In the genomic region with DNA sequence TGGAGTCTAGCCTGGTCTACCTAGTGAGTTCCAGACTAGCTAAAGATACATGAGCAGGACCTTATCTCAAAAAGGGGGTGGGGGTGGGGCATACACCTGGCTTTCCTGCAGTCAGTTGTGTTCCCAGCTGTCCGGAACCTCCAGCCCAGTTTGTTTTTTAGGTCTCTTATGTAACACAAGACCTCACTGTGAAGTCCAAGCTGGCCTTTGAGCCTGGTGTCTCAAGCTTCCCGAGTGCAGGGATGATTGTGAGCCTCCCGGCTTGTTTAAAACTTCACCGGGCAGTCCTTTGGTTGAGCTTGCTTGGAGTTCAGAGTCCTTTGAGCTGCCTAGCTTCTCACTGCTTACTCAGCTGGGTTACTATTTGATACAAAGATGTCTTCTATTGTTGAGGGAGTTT, we compare ENCODE assay signal across 8 mouse cellular contexts. TPM values are rescaled to one million over a fixed set of nuclear protein-coding genes. Genes with fewer than 3 reads are reported as not detected.
DNase-seq lines count a peak whose midpoint lies in the region; ATAC-seq and TF ChIP-seq lines count a peak whose summit lies in the region.

No protein-coding gene starts in this region.

- H3K4me1 ChIP-seq in lung, postnatal 0 days (ENCODE audit: insufficient read depth, low read depth, low read length), result peaks cover 9% of the 10 kb centered on the region; the same call in 1 of the 2 replicates
- peaks cover 40% of the 10 kb centered on the region for H3K4me1 ChIP-seq in forebrain, embryonic 14.5 days (ENCODE audit: control insufficient read depth, insufficient read depth, low read length)
- H3K4me1 ChIP-seq in kidney, embryonic 16.5 days (ENCODE audit: insufficient read depth, low read length), result peaks cover 33% of the 10 kb centered on the region

- peaks cover 17% of the 10 kb centered on the region; the same call in 1 of the 2 replicates for H3K36me3 ChIP-seq in lung, postnatal 0 days (ENCODE audit: insufficient read depth, low read length)
- peaks cover 46% of the 10 kb centered on the region for H3K36me3 ChIP-seq in forebrain, embryonic 14.5 days (ENCODE audit: control insufficient read depth, insufficient read depth, low read length)
- H3K36me3 ChIP-seq in kidney, embryonic 16.5 days (ENCODE audit: insufficient read depth, low read length), result peaks cover 27% of the 10 kb centered on the region

- DNase-seq in lung, postnatal 0 days (ENCODE audit: low spot score), result peak; percentile 24
- DNase-seq in lung, postnatal 4 days, result no peak
- no peak for DNase-seq in forebrain, embryonic 14.5 days (ENCODE audit: low spot score)
- peak; percentile 32 for DNase-seq in naive thymus-derived CD4-positive, alpha-beta T cell, adult 2 months (ENCODE audit: low read depth)
- no peak for DNase-seq in left cerebral cortex, adult 18-20 months (ENCODE audit: low spot score in 2 of 2)
- DNase-seq in thymus, postnatal 10 days (ENCODE audit: low spot score in 2 of 2), result no peak
- no peak for DNase-seq in right cerebral cortex, postnatal 10 days (ENCODE audit: low spot score in 2 of 2)

- no peak for TF ChIP-seq EP300 in lung, postnatal 0 days (IDR thresholded peaks at IDR 0.05)

- WGBS in lung, postnatal 0 days, result 1% methylated on average over 4 of the region's 4 CpGs
- 28% methylated on average over 4 of the region's 4 CpGs for WGBS in forebrain, embryonic 14.5 days
- WGBS in kidney, embryonic 16.5 days, result 5% methylated on average over 4 of the region's 4 CpGs

- H3K27me3 ChIP-seq in lung, postnatal 0 days (replicated peaks; ENCODE audit: insufficient read depth, low read length), result no peaks in the 10 kb centered on the region
- no peaks in the 10 kb centered on the region for H3K27me3 ChIP-seq in forebrain, embryonic 14.5 days (replicated peaks; ENCODE audit: control insufficient read depth, insufficient read depth, low read length)
- H3K27me3 ChIP-seq in kidney, embryonic 16.5 days (ENCODE audit: insufficient read depth, low read length), result no peaks in the 10 kb centered on the region

- ATAC-seq in lung, postnatal 0 days, result no peak
- ATAC-seq in forebrain, embryonic 14.5 days, result no peak
- ATAC-seq in kidney, embryonic 16.5 days (ENCODE audit: low FRiP score, low TSS enrichment), result no peak

- peak overlapping the region; percentile 97 for H3K9ac ChIP-seq in lung, postnatal 0 days (replicated peaks; ENCODE audit: low read depth)
- peak overlapping the region; percentile 94 for H3K9ac ChIP-seq in forebrain, embryonic 14.5 days (ENCODE audit: low read length)
- peak overlapping the region; percentile 99 for H3K9ac ChIP-seq in kidney, embryonic 16.5 days (replicated peaks; ENCODE audit: low read length)

- peak overlapping the region; percentile 99; the same call in 1 of the 2 replicates for H3K27ac ChIP-seq in lung, postnatal 0 days (ENCODE audit: low read length)
- no peak overlapping the region for H3K27ac ChIP-seq in forebrain, embryonic 14.5 days (ENCODE audit: low read depth, low read length)
- H3K27ac ChIP-seq in kidney, embryonic 16.5 days (ENCODE audit: low read length), result 0 out of 2 replicates have a peak overlapping the region, but pooled peaks have one; percentile 9

- peak overlapping the region; percentile 88 for H3K4me3 ChIP-seq in lung, postnatal 0 days (ENCODE audit: low read depth, low read length)
- H3K4me3 ChIP-seq in forebrain, embryonic 14.5 days (ENCODE audit: low read depth, low read length), result peak overlapping the region; percentile 79
- H3K4me3 ChIP-seq in kidney, embryonic 16.5 days (ENCODE audit: low read length), result peak overlapping the region; percentile 87

- peak overlapping the region; percentile 85 for H3K4me2 ChIP-seq in lung, postnatal 0 days (replicated peaks; ENCODE audit: low read depth, low read length)
- peak overlapping the region; percentile 97 for H3K4me2 ChIP-seq in forebrain, embryonic 14.5 days (ENCODE audit: low read length)
- peak overlapping the region; percentile 90 for H3K4me2 ChIP-seq in kidney, embryonic 16.5 days (replicated peaks; ENCODE audit: low read depth, low read length)

- no peak for TF ChIP-seq CTCF in lung, postnatal 0 days (IDR thresholded peaks at IDR 0.05)

- H3K9me3 ChIP-seq in lung, postnatal 0 days (ENCODE audit: low read length), result no peaks in the 10 kb centered on the region
- no peaks in the 10 kb centered on the region for H3K9me3 ChIP-seq in forebrain, embryonic 14.5 days (replicated peaks; ENCODE audit: control insufficient read depth, low read length)
- H3K9me3 ChIP-seq in kidney, embryonic 16.5 days (ENCODE audit: low read length), result no peaks in the 10 kb centered on the region

RNA-seq across cellular contexts. Expression of a gene that starts 3.1 kb away (rescaled TPM):
- 19.5 and 20.0 TPM in 2 replicates for polyA plus RNA-seq in lung, postnatal 0 days (2015; fragmentation: Nextera tagmentation; extraction: Ambion mirVana)
- 26.6 and 31.6 TPM in 2 replicates for polyA plus RNA-seq in forebrain, embryonic 14.5 days (2014; fragmentation: Nextera tagmentation; extraction: Ambion mirVana)
- polyA plus RNA-seq in kidney, embryonic 16.5 days (2015; fragmentation: Nextera tagmentation; extraction: Ambion mirVana), result 45.7 and 47.7 TPM in 2 replicates
- 10 to 100 TPM; 44.6 to 49.3 TPM for total RNA-seq in left cerebral cortex, adult 18-20 months (2021)

RNA-seq across cellular contexts. Expression of a gene that starts 29.9 kb away (rescaled TPM):
- 3.2 and 5.0 TPM in 2 replicates for polyA plus RNA-seq in lung, postnatal 0 days (2015; fragmentation: Nextera tagmentation; extraction: Ambion mirVana)
- polyA plus RNA-seq in forebrain, embryonic 14.5 days (2014; fragmentation: Nextera tagmentation; extraction: Ambion mirVana), result 7.3 and 9.7 TPM in 2 replicates
- 8.5 and 9.7 TPM in 2 replicates for polyA plus RNA-seq in kidney, embryonic 16.5 days (2015; fragmentation: Nextera tagmentation; extraction: Ambion mirVana)
- 10 to 100 TPM; 78.2 to 91.1 TPM for total RNA-seq in left cerebral cortex, adult 18-20 months (2021)

Comparison
In these comparisons a context has a peak if more than half of its experiments do, and no peak if none do; other contexts are left out.
1. DNase-seq: peak in lung, postnatal 0 days (single experiment) and naive thymus-derived CD4-positive, alpha-beta T cell, adult 2 months (single experiment); none in lung, postnatal 4 days (0 of 2), forebrain, embryonic 14.5 days (single experiment), left cerebral cortex, adult 18-20 months (0 of 2), thymus, postnatal 10 days (0 of 2) and right cerebral cortex, postnatal 10 days (0 of 2).
2. Peak in every context shown above with its lines, with median percentiles within 50 percentile points of each other: H3K4me2 ChIP-seq, H3K4me3 ChIP-seq and H3K9ac ChIP-seq.